8 mouse cellular contexts compared by ENCODE assay signal in genomic region chr1:106389673-106390072, GRCm38 (mm10).
A peak's percentile ranks its signal among the peaks of the same experiment; 100 is the strongest.
DNase-seq lines count a peak whose midpoint lies in the region; ATAC-seq lines count a peak whose summit lies in the region.

No protein-coding gene starts in this region.

- H3K36me3 ChIP-seq in forebrain, embryonic 16.5 days (ENCODE audit: control insufficient read depth, insufficient read depth): peaks cover 7% of the 10 kb centered on the region

- 16% methylated on average over 5 of the region's 5 CpGs for WGBS in forebrain, embryonic 16.5 days

- H3K9ac ChIP-seq in forebrain, embryonic 16.5 days (replicated peaks; ENCODE audit: low read depth, low read length): no peak overlapping the region

- DNase-seq in adrenal gland, adult (ENCODE audit: inconsistent age in 2 of 2, low spot score in 1 of 2): peak; percentile 45 to 76
- no peak for DNase-seq in adrenal gland, postnatal 4 days (ENCODE audit: low spot score in 2 of 2)
- peak; percentile 66 for DNase-seq in ES-CJ7 (ENCODE audit: low read depth, low spot score)
- DNase-seq in cerebellum, adult 11-12 months: peak; percentile 21
- peak; percentile 82 for DNase-seq in induced T-regulatory cell, adult 2 months (ENCODE audit: low read depth)
- peak; percentile 74 for DNase-seq in lung, postnatal 10 days
- DNase-seq in retina, postnatal 7 days (ENCODE audit: low read depth, low spot score): peak; percentile 55

- H3K27me3 ChIP-seq in forebrain, embryonic 16.5 days (replicated peaks; ENCODE audit: control insufficient read depth, insufficient read depth, low read length): no peaks in the 10 kb centered on the region

- no peaks in the 10 kb centered on the region for H3K9me3 ChIP-seq in forebrain, embryonic 16.5 days (ENCODE audit: control insufficient read depth, low read length)

- H3K4me2 ChIP-seq in forebrain, embryonic 16.5 days (ENCODE audit: low read length): no peak overlapping the region

- no peak overlapping the region for H3K4me3 ChIP-seq in forebrain, embryonic 16.5 days (replicated peaks; ENCODE audit: low read length)

- H3K27ac ChIP-seq in forebrain, embryonic 16.5 days (ENCODE audit: low read length): no peak overlapping the region

- no peaks in the 10 kb centered on the region; the same call in 1 of the 2 replicates for H3K4me1 ChIP-seq in forebrain, embryonic 16.5 days (replicated peaks; ENCODE audit: control insufficient read depth, insufficient read depth, low read length)

- ATAC-seq in forebrain, embryonic 16.5 days: peak; percentile 64

Comparison
In these comparisons a context has a peak if more than half of its experiments do, and no peak if none do; other contexts are left out.
1. DNase-seq: peak in adrenal gland, adult (2 of 2), ES-CJ7 (single experiment), cerebellum, adult 11-12 months (single experiment), induced T-regulatory cell, adult 2 months (single experiment), lung, postnatal 10 days (single experiment) and retina, postnatal 7 days (single experiment); none in adrenal gland, postnatal 4 days (0 of 2).